Mouse (Mus musculus) heart, adult 2 months (tissue): ENCODE measurements around the gene Map4k4. TPM values are rescaled to one million over a fixed set of nuclear protein-coding genes. Genes with fewer than 3 reads are reported as not detected.

Source experiments
- DNase-seq, 2 experiments: peaks; one replicate each; pipeline ENCODE4 v3.0.0; 2021
- H3K27ac ChIP-seq: fragments of 200-600 bp; 2 replicates; pipeline ENCODE4 v1.8.1; 2022
- H3K27me3 ChIP-seq: fragments of 200-500 bp; 2 replicates; pipeline ENCODE4 v1.6.1; 2012; ENCODE audit warnings: mild to moderate bottlenecking, low read length, inconsistent platforms, mixed read lengths; ENCODE audit not compliant: control insufficient read depth, insufficient read depth
- H3K36me3 ChIP-seq: fragments of 200-500 bp; 2 replicates; pipeline ENCODE4 v1.6.1; 2012; ENCODE audit warnings: low read length, inconsistent platforms; ENCODE audit not compliant: control insufficient read depth, insufficient read depth
- H3K4me1 ChIP-seq: fragments of 200-500 bp; 2 replicates; pipeline ENCODE4 v1.6.1; 2011; ENCODE audit warnings: low read length; ENCODE audit not compliant: control insufficient read depth, insufficient read depth
- H3K4me3 ChIP-seq: fragments of 200-600 bp; 2 replicates; pipeline ENCODE4 v1.8.1; 2022
- H3K79me2 ChIP-seq: fragments of 200-500 bp; replicated peaks from 2 replicates; pipeline ENCODE4 v1.6.1; 2012; ENCODE audit warnings: mild to moderate bottlenecking, inconsistent platforms, low read length, moderate library complexity, mixed read lengths; ENCODE audit not compliant: control insufficient read depth, insufficient read depth
- H3K9ac ChIP-seq: fragments of 200-500 bp; 2 replicates; pipeline ENCODE4 v1.6.1; 2012; ENCODE audit warnings: low read depth, mild to moderate bottlenecking, control low read depth, inconsistent platforms, low read length, mixed read lengths
- CTCF ChIP-seq: fragments of 200-600 bp; IDR thresholded peaks from 2 replicates; pipeline ENCODE4 v1.8.1; 2022; ENCODE audit warnings: antibody characterized with exemption, mild to moderate bottlenecking, moderate library complexity
- EP300 ChIP-seq: fragments of 200-500 bp; IDR thresholded peaks from 2 replicates; pipeline ENCODE4 v1.6.1; 2011; ENCODE audit warnings: low read depth, low read length, control low read depth; ENCODE audit not compliant: insufficient read depth
- POLR2A ChIP-seq: fragments of 200-500 bp; IDR thresholded peaks from 2 replicates; pipeline ENCODE4 v1.6.1; 2011; ENCODE audit warnings: mild to moderate bottlenecking, low read depth, low read length, control low read depth; ENCODE audit not compliant: insufficient read depth
- WGBS: fragments of 180-500 bp; shearing (Covaris S2); methylation state at CpG from one replicate; pipeline ENCODE4 v1.1.7; 2018; 5-methylcytosine and 5-hydroxymethylcytosine counted together
- intact Hi-C: fragments of 180-260 bp; cut with DNase I; formaldehyde crosslinking; loops from one replicate; pipeline ENCODE4 v1.15.1; 2025
- polyA plus RNA-seq: library from polyadenylated mRNA; depleted of rRNA; stranded (reverse); fragments of >200 nt; gene quantifications from 2 replicates; pipeline ENCODE4 v1.2.3, GENCODE M21; 2012
- total RNA-seq, 2 experiments: library from RNA; stranded (reverse); gene quantifications; 2 replicates each; pipeline ENCODE4 v1.2.3; 2021

The Map4k4 gene
- total and polyA plus RNA-seq, 3 experiments = 85.2 to 134 (median 129) TPM

DNA sequence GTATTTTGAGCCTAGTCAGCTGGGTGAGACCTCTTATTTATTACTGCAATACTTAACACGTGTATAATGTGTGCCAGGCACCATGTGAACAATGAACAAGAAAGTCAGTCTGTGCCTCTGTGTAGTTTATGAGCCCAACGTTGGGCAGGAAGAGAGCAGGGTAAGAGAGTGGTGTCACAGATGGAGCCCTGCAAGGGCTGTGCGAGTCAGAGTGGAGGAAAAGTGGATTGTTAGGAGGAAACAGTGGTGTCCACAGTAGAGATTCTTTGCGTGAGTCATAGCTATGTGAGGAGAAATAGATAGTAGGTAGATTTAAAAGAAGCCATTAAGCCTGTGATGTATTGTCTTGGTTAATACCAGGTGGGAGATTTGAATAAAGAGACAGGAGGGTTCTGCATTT lies 12.5 kb downstream of the Map4k4 start:
- Histone ChIP-seq H3K4me1 (peaks cover 33% of the 10 kb centered on the region), H3K27me3 (no peaks in the 10 kb centered on the region)
- 23% methylated on average over 4 of the region's 4 CpGs for WGBS

DNA sequence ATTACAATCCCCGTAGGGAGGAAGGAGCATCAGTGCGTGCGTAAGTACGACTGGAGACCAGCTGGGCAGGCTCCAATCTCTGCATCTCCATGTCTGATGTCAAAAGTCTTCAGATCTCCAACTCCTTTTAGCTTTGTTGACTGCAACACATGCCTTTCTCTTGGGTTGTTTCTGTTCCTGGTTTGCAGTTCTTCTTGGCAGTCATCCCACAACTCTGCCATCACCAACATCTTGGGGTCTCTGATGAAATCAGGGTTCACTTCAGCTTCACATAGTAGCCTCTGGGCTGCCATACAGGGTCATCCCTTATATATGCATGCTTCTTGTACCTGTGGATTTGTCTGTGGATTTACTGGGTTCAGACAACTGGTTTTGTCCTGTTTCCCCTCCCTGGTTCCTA lies 15.4 kb downstream of the Map4k4 start:
- 74% methylated on average over 4 of the region's 4 CpGs for WGBS
- Histone ChIP-seq H3K9ac (no peak overlapping the region), H3K27ac (no peak overlapping the region), H3K36me3 (peaks cover 34% of the 10 kb centered on the region), H3K4me3 (no peak overlapping the region), H3K27me3 (no peaks in the 10 kb centered on the region), H3K79me2 (peaks cover 24% of the 10 kb centered on the region), H3K4me1 (peaks cover 37% of the 10 kb centered on the region)
- peak in 1 of 2 experiments; percentile 15 for DNase-seq
- intact Hi-C loops = no loop called here
- no peak for TF ChIP-seq CTCF
- no peak for TF ChIP-seq EP300
- TF ChIP-seq POLR2A = no peak

More for the DNA sequence above, 12.5 kb downstream of the Map4k4 start:
- no peak for DNase-seq
- Histone ChIP-seq H3K9ac (no peak overlapping the region), H3K27ac (no peak overlapping the region), H3K79me2 (peaks cover 21% of the 10 kb centered on the region), H3K36me3 (peaks cover 20% of the 10 kb centered on the region), H3K4me3 (no peak overlapping the region)
- TF ChIP-seq POLR2A (no peak), CTCF (no peak), EP300 (no peak)
- intact Hi-C loops = no loop called here

DNA sequence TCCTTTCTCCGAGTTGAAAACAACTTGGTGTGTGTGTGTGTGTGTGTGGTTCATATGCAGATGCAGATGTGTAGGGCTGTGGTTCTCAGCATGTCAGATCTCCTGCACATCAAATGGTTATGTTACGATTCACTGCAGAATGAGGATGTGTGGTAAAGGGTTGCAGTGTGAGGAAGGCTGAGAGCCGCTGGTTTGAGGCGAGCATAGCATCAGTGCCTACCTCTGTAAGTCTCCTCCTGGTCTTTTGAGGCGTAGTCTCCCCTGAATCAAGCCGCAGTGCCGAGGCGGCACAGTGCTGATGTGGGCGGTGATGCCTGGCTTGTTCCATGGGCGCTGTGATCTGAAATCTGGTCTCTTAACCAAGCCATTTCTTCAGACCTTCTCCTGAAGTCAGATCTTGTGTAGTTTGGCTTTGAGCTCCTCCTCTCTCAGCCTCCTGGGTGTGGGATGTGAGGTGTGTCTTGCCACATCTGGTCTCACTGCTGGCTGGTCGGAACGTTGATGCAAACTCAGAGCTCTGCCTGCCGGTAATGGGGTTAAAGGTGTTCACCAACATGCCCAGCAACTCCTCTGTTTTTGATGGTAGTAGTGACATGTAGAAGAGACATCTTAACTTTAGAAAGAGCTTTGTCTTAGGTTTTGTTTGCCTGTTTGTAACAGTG lies 17.3 kb downstream of the Map4k4 start:
- H3K27ac ChIP-seq = no peak overlapping the region
- intact Hi-C loops = no loop called here

DNA sequence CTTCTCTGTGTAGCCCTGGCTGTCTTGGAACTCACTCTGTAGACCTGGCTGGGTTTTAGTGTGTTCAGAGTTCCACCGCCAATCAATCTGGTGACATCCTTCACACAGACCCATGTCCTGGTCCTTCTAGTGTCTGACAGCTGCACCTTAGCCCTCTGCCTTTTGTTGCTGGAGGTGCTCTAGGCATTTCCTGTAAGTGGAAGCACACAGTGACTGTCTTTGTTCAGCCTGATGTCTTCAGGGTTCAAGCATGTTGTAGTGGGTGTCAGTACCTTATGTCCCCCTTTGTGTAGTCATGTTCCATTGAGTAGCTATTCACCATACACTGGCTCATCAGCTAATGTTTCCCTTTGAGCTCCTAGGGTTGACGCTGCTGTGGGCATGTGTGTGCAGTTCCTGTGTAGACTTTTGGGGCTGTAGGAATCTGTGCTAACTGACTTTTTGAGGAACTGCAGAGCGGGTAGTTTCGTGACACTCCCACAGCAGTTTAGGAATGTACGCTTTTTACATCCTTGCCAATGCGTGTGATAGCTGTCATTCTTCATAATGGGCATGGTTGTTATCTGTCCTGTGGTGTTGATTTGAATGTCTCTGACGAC lies 17.9 kb downstream of the Map4k4 start:
- peak in 1 of 2 experiments; percentile 24 for DNase-seq
- TF ChIP-seq POLR2A (no peak), CTCF (no peak), EP300 (no peak)
- no peak overlapping the region for H3K27ac ChIP-seq
- H3K9ac ChIP-seq = no peak overlapping the region
- 9% methylated on average over 7 of the region's 7 CpGs for WGBS
- intact Hi-C loops = no loop called here
- H3K36me3 ChIP-seq = peaks cover 26% of the 10 kb centered on the region
- H3K27me3 ChIP-seq = no peaks in the 10 kb centered on the region
- H3K79me2 ChIP-seq = peaks cover 18% of the 10 kb centered on the region
- H3K4me3 ChIP-seq = no peak overlapping the region
- H3K4me1 ChIP-seq = peaks cover 41% of the 10 kb centered on the region

More for the DNA sequence above, 17.3 kb downstream of the Map4k4 start:
- TF ChIP-seq POLR2A (no peak), EP300 (no peak), CTCF (no peak)
- H3K27me3 ChIP-seq = no peaks in the 10 kb centered on the region
- no peak overlapping the region for H3K4me3 ChIP-seq
- peaks cover 20% of the 10 kb centered on the region for H3K79me2 ChIP-seq
- peaks cover 27% of the 10 kb centered on the region for H3K36me3 ChIP-seq
- no peak overlapping the region for H3K9ac ChIP-seq
- peaks cover 40% of the 10 kb centered on the region for H3K4me1 ChIP-seq
- WGBS = 58% methylated on average over 13 of the region's 13 CpGs
- peak in 1 of 2 experiments; percentile 16 for DNase-seq

DNA sequence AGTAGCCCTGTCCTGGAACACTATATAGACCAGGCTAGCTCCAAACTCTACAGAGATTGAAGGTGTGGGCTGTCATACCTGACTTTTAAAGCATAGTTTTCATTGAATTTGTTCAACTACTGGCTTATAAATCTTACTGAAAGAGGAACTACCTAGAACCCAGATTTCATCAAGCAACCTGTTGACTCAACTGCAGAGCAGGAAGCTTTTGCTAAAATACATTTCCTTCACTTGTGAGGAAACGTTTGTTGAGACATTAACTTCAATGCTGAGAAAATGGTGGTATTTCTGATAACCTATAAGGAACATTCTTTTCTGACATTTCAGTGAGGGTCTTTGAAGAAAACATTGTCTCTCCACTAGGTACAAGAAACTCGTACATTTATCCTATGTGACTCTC lies 19.9 kb downstream of the Map4k4 start:
- intact Hi-C loops = no loop called here
- no peak overlapping the region for H3K4me3 ChIP-seq
- no peaks in the 10 kb centered on the region for H3K27me3 ChIP-seq
- H3K4me1 ChIP-seq = peaks cover 51% of the 10 kb centered on the region
- no peak for TF ChIP-seq POLR2A
- TF ChIP-seq EP300 = no peak
- TF ChIP-seq CTCF = no peak
- 35% methylated on average over 2 of the region's 2 CpGs for WGBS
- H3K79me2 ChIP-seq = peaks cover 10% of the 10 kb centered on the region
- H3K36me3 ChIP-seq = peaks cover 29% of the 10 kb centered on the region
- no peak overlapping the region for H3K9ac ChIP-seq
- no peak overlapping the region; the same call in 1 of the 2 replicates for H3K27ac ChIP-seq
- no peak for DNase-seq

DNA sequence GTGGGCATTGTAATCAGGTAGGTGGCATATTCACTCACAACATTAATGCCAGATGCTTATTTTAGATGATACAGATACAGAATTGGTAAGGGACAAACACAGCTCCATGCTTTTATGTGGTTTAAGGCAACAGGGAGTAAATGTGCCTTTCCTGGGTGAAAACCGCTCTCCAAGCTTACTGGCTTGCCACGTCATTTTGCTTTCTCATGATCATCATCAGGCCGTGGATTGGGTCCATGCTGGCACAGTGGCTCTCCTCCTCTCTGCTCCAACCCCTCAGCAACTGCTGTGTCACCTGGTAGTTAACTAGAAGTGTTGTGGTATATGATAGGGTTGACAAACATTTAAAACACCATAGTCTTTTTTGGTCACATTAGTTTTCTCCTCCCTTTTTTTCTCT lies 21.3 kb downstream of the Map4k4 start:
- no peak overlapping the region for H3K9ac ChIP-seq
- no peak for TF ChIP-seq EP300
- no peak for TF ChIP-seq POLR2A
- peak in 1 of 2 experiments; percentile 15 for DNase-seq
- intact Hi-C loops = no loop called here
- peaks cover 34% of the 10 kb centered on the region for H3K36me3 ChIP-seq
- no peak overlapping the region for H3K4me3 ChIP-seq
- peaks cover 9% of the 10 kb centered on the region for H3K79me2 ChIP-seq
- peak overlapping the region; percentile 62; the same call in 1 of the 2 replicates for H3K27ac ChIP-seq
- WGBS = 54% methylated on average over 3 of the region's 3 CpGs
- H3K27me3 ChIP-seq = no peaks in the 10 kb centered on the region
- peaks cover 56% of the 10 kb centered on the region for H3K4me1 ChIP-seq
